Mouse (Mus musculus): Measurements from ENCODE around the gene Odf3l1. TPM values are rescaled to one million over a fixed set of nuclear protein-coding genes. Genes with fewer than 3 reads are reported as not detected.

Gene Odf3l1
- polyA plus RNA-seq, 1 experiment, result 304 TPM

- H3K4me1 ChIP-seq (ENCODE audit: control insufficient read depth, insufficient read depth, low read length), result no peaks in the 10 kb centered on the region; the same call in 1 of the 2 replicates
- no peak overlapping the region for H3K27ac ChIP-seq (ENCODE audit: control insufficient read depth, insufficient read depth, low read depth, low read length)
- no peaks in the 10 kb centered on the region for H3K27me3 ChIP-seq (ENCODE audit: control insufficient read depth, insufficient read depth, low read length)
- H3K36me3 ChIP-seq (ENCODE audit: control insufficient read depth, insufficient read depth, low read length), result no peaks in the 10 kb centered on the region
- TF ChIP-seq CTCF (IDR thresholded peaks at IDR 0.05; ENCODE audit: control insufficient read depth, insufficient read depth, insufficient replicate concordance, low read depth, low read length) (no peak), POLR2A (IDR thresholded peaks at IDR 0.05; ENCODE audit: control insufficient read depth, low read depth, low read length) (no peak)
- H3K4me3 ChIP-seq (ENCODE audit: control insufficient read depth, low read depth, low read length), result no peak overlapping the region
Observed at GRCm38 (mm10) chr9:56882818-56883217, 18.3 kb upstream of the Odf3l1 start.

- Histone ChIP-seq H3K36me3 (ENCODE audit: control insufficient read depth, insufficient read depth, low read length) (no peaks in the 10 kb centered on the region), H3K27me3 (ENCODE audit: control insufficient read depth, insufficient read depth, low read length) (no peaks in the 10 kb centered on the region), H3K4me1 (ENCODE audit: control insufficient read depth, insufficient read depth, low read length) (no peaks in the 10 kb centered on the region; the same call in 1 of the 2 replicates), H3K27ac (ENCODE audit: control insufficient read depth, insufficient read depth, low read depth, low read length) (no peak overlapping the region), H3K4me3 (ENCODE audit: control insufficient read depth, low read depth, low read length) (peak overlapping the region; percentile 72)
- TF ChIP-seq POLR2A (IDR thresholded peaks at IDR 0.05; ENCODE audit: control insufficient read depth, low read depth, low read length) (no peak), CTCF (IDR thresholded peaks at IDR 0.05; ENCODE audit: control insufficient read depth, insufficient read depth, insufficient replicate concordance, low read depth, low read length) (no peak)
Observed at GRCm38 (mm10) chr9:56882283-56882682, 17.8 kb upstream of the Odf3l1 start.

GRCm38 (mm10) chr9:56881539-56882082, 17.1 kb upstream of the Odf3l1 start:
- no peak for TF ChIP-seq CTCF (IDR thresholded peaks at IDR 0.05; ENCODE audit: control insufficient read depth, insufficient read depth, insufficient replicate concordance, low read depth, low read length)
- no peak for TF ChIP-seq POLR2A (IDR thresholded peaks at IDR 0.05; ENCODE audit: control insufficient read depth, low read depth, low read length)
- Histone ChIP-seq H3K36me3 (ENCODE audit: control insufficient read depth, insufficient read depth, low read length) (no peaks in the 10 kb centered on the region), H3K27ac (ENCODE audit: control insufficient read depth, insufficient read depth, low read depth, low read length) (no peak overlapping the region), H3K27me3 (ENCODE audit: control insufficient read depth, insufficient read depth, low read length) (no peaks in the 10 kb centered on the region), H3K4me1 (ENCODE audit: control insufficient read depth, insufficient read depth, low read length) (no peaks in the 10 kb centered on the region; the same call in 1 of the 2 replicates), H3K4me3 (ENCODE audit: control insufficient read depth, low read depth, low read length) (peak overlapping the region; percentile 72)

- H3K36me3 ChIP-seq (ENCODE audit: control insufficient read depth, insufficient read depth, low read length), result no peaks in the 10 kb centered on the region
- H3K4me3 ChIP-seq (ENCODE audit: control insufficient read depth, low read depth, low read length), result no peak overlapping the region
- TF ChIP-seq CTCF (IDR thresholded peaks at IDR 0.05; ENCODE audit: control insufficient read depth, insufficient read depth, insufficient replicate concordance, low read depth, low read length) (no peak), POLR2A (IDR thresholded peaks at IDR 0.05; ENCODE audit: control insufficient read depth, low read depth, low read length) (no peak)
- H3K27ac ChIP-seq (ENCODE audit: control insufficient read depth, insufficient read depth, low read depth, low read length), result no peak overlapping the region
- H3K4me1 ChIP-seq (ENCODE audit: control insufficient read depth, insufficient read depth, low read length), result no peaks in the 10 kb centered on the region; the same call in 1 of the 2 replicates
- no peaks in the 10 kb centered on the region for H3K27me3 ChIP-seq (ENCODE audit: control insufficient read depth, insufficient read depth, low read length)
Observed at GRCm38 (mm10) chr9:56880790-56881189, 16.3 kb upstream of the Odf3l1 start.

- Histone ChIP-seq H3K36me3 (ENCODE audit: control insufficient read depth, insufficient read depth, low read length) (no peaks in the 10 kb centered on the region), H3K4me3 (ENCODE audit: control insufficient read depth, low read depth, low read length) (no peak overlapping the region), H3K27me3 (ENCODE audit: control insufficient read depth, insufficient read depth, low read length) (no peaks in the 10 kb centered on the region), H3K27ac (ENCODE audit: control insufficient read depth, insufficient read depth, low read depth, low read length) (no peak overlapping the region), H3K4me1 (ENCODE audit: control insufficient read depth, insufficient read depth, low read length) (no peaks in the 10 kb centered on the region; the same call in 1 of the 2 replicates)
- no peak for TF ChIP-seq POLR2A (IDR thresholded peaks at IDR 0.05; ENCODE audit: control insufficient read depth, low read depth, low read length)
- no peak for TF ChIP-seq CTCF (IDR thresholded peaks at IDR 0.05; ENCODE audit: control insufficient read depth, insufficient read depth, insufficient replicate concordance, low read depth, low read length)
Observed at GRCm38 (mm10) chr9:56877284-56877683, 12.8 kb upstream of the Odf3l1 start.

GRCm38 (mm10) chr9:56876784-56877183, 12.3 kb upstream of the Odf3l1 start:
- TF ChIP-seq CTCF (IDR thresholded peaks at IDR 0.05; ENCODE audit: control insufficient read depth, insufficient read depth, insufficient replicate concordance, low read depth, low read length) (no peak), POLR2A (IDR thresholded peaks at IDR 0.05; ENCODE audit: control insufficient read depth, low read depth, low read length) (no peak)
- no peaks in the 10 kb centered on the region for H3K36me3 ChIP-seq (ENCODE audit: control insufficient read depth, insufficient read depth, low read length)
- no peaks in the 10 kb centered on the region for H3K27me3 ChIP-seq (ENCODE audit: control insufficient read depth, insufficient read depth, low read length)
- H3K4me3 ChIP-seq (ENCODE audit: control insufficient read depth, low read depth, low read length), result no peak overlapping the region
- no peaks in the 10 kb centered on the region; the same call in 1 of the 2 replicates for H3K4me1 ChIP-seq (ENCODE audit: control insufficient read depth, insufficient read depth, low read length)
- H3K27ac ChIP-seq (ENCODE audit: control insufficient read depth, insufficient read depth, low read depth, low read length), result no peak overlapping the region

- Histone ChIP-seq H3K4me1 (ENCODE audit: control insufficient read depth, insufficient read depth, low read length) (no peaks in the 10 kb centered on the region), H3K27me3 (ENCODE audit: control insufficient read depth, insufficient read depth, low read length) (no peaks in the 10 kb centered on the region), H3K27ac (ENCODE audit: control insufficient read depth, insufficient read depth, low read depth, low read length) (no peak overlapping the region), H3K36me3 (ENCODE audit: control insufficient read depth, insufficient read depth, low read length) (no peaks in the 10 kb centered on the region), H3K4me3 (ENCODE audit: control insufficient read depth, low read depth, low read length) (no peak overlapping the region)
- TF ChIP-seq CTCF (IDR thresholded peaks at IDR 0.05; ENCODE audit: control insufficient read depth, insufficient read depth, insufficient replicate concordance, low read depth, low read length) (no peak), POLR2A (IDR thresholded peaks at IDR 0.05; ENCODE audit: control insufficient read depth, low read depth, low read length) (no peak)
Observed at GRCm38 (mm10) chr9:56873097-56873496, 8.6 kb upstream of the Odf3l1 start.
